Mouse (Mus musculus) midbrain, embryonic 14.5 days (tissue): ENCODE data around the gene Nab1. TPM values are rescaled to one million over a fixed set of nuclear protein-coding genes. Genes with fewer than 3 reads are reported as not detected.
"Not testable (repeated sequence)": the region's sequence is repeated elsewhere in the genome, so short reads cannot be mapped to it uniquely, and the experiment has no call there.

ENCODE experiments used
- ATAC-seq: fragments of 200-750 bp; cut with Nextera tagmentation; 2 replicates; pipeline ENCODE4 v1.8.0; 2017; ENCODE audit warnings: moderate number of reproducible peaks, moderate library complexity; ENCODE audit not compliant: low FRiP score, low TSS enrichment
- DNase-seq: peaks from one replicate; pipeline ENCODE4 v3.0.0-alpha.2; 2015
- H3K27ac ChIP-seq: fragments of 300-500 bp; sonication (generic); replicated peaks from 2 replicates; pipeline ENCODE4 v1.5.1; 2014; ENCODE audit warnings: mild to moderate bottlenecking, low read depth, low read length, moderate library complexity
- H3K27me3 ChIP-seq: fragments of 300-500 bp; sonication (generic); 2 replicates; pipeline ENCODE4 v1.6.1; 2014; ENCODE audit warnings: low read length, control low read depth, mixed read lengths; ENCODE audit not compliant: control insufficient read depth, insufficient read depth
- H3K36me3 ChIP-seq: fragments of 300-500 bp; sonication (generic); 2 replicates; pipeline ENCODE4 v1.6.1; 2014; ENCODE audit warnings: low read length, control low read depth; ENCODE audit not compliant: control insufficient read depth, insufficient read depth
- H3K4me1 ChIP-seq: fragments of 300-500 bp; sonication (generic); 2 replicates; pipeline ENCODE4 v1.6.1; 2014; ENCODE audit warnings: mild to moderate bottlenecking, antibody characterized with exemption, low read length, control low read depth; ENCODE audit not compliant: control insufficient read depth, insufficient read depth
- H3K4me2 ChIP-seq: fragments of 300-500 bp; sonication (generic); 2 replicates; pipeline ENCODE4 v1.6.1; 2014; ENCODE audit warnings: mild to moderate bottlenecking, low read length, moderate library complexity
- H3K4me3 ChIP-seq: fragments of 300-500 bp; sonication (generic); replicated peaks from 2 replicates; pipeline ENCODE4 v1.5.1; 2014; ENCODE audit warnings: low read depth, low read length
- H3K9ac ChIP-seq: fragments of 300-500 bp; sonication (generic); replicated peaks from 2 replicates; pipeline ENCODE4 v1.6.1; 2014; ENCODE audit warnings: mild to moderate bottlenecking, low read length, moderate library complexity
- H3K9me3 ChIP-seq: fragments of 300-500 bp; sonication (generic); 2 replicates; pipeline ENCODE4 v1.6.1; 2016; ENCODE audit warnings: low read length, control low read depth, mixed read lengths; ENCODE audit not compliant: control insufficient read depth
- WGBS: fragments of 180-500 bp; shearing (Covaris S2); extraction: QIAGEN DNeasy Blood & Tissue Kit; methylation state at CpG from one replicate; pipeline ENCODE4 v1.1.7; 2014; 5-methylcytosine and 5-hydroxymethylcytosine counted together
- polyA plus RNA-seq: library from polyadenylated mRNA; unstranded; fragments of >200 nt; fragmentation: Nextera tagmentation; extraction: Ambion mirVana; gene quantifications from 2 replicates; pipeline ENCODE4 v1.2.1, GENCODE M21; 2014

Gene Nab1
- 5.3 and 6.0 TPM in 2 replicates for polyA plus RNA-seq

DNA sequence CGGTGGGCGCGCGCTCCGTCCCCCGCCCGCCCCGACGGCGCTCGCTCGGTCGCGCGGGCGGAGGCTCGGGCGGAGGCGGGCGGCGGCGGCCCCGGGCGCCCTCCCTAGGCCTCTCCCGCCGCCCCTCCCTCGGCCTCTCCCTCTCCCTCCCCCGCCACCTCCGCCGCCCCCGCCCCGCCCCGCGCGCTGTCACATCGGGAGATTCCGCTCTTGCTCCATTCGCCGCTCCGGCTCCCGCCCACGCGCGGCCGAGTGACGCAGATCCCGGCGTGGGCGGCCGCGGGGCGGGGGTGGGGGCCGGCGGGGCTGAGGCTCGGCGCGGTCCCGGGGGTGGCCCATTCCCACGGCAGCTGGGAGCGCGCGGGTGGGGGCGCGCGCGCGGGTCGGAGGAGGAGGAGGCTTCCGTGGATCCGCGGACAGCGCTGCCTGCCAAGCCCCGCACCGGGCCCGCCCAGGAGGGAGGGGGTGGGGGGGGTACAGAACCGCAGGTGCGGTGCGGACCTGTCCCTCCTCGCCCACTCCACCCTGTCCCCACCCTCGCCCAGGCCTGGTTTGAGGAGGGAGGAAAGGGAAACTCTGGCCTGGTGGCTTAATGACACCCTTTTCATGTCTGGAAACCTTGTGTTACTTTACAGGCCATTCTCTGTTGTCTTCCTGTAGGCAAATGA, at the start of gene Nab1:
Gene Nab1, minus strand, starts transcription at position 366 of the 668 bp plus-strand sequence.
- no peaks in the 10 kb centered on the region for H3K9me3 ChIP-seq
- H3K36me3 ChIP-seq = no peaks in the 10 kb centered on the region
- peak within 1 kb of the TSS; percentile 80 for H3K9ac ChIP-seq
- no peaks in the 10 kb centered on the region for H3K27me3 ChIP-seq
- WGBS = 2% methylated on average over 49 of the region's 80 CpGs
- DNase-seq (peak; percentile 82), ATAC-seq (peak; percentile 89)
- peak within 1 kb of the TSS; percentile 92 for H3K4me2 ChIP-seq
- peak within 1 kb of the TSS; percentile 64 for H3K27ac ChIP-seq
- peak within 1 kb of the TSS; percentile 74 for H3K4me3 ChIP-seq
- H3K4me1 ChIP-seq = 0 out of 2 replicates have a peak, but pooled peaks cover 3% of the 10 kb centered on the region

DNA sequence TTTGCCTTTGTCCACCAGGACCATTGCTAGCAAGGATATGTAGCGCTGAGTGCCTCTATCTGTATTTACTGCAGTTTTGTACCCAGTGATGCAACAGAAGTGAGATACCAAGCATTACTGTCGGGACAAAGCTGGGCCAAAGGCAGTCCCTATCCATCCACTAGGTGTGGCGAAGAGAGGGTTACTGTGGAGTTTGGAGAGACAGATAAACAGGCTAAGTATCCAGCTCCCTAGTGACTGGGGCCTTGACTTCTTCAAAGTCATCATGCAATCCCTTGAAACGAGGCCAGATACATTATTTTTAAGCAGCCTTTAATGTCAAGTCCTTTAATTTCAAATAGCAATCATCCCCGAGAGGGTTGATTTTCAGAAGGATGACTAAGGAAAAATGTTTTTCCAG, 47.0 kb upstream of the Nab1 start:
- Histone ChIP-seq H3K27ac (no peak overlapping the region), H3K9ac (no peak overlapping the region), H3K9me3 (peaks cover 8% of the 10 kb centered on the region; the same call in 1 of the 2 replicates), H3K4me2 (no peak overlapping the region), H3K27me3 (no peaks in the 10 kb centered on the region), H3K4me3 (no peak overlapping the region), H3K4me1 (no peaks in the 10 kb centered on the region), H3K36me3 (no peaks in the 10 kb centered on the region)
- ATAC-seq (no peak), DNase-seq (no peak)
- 90% methylated on average over 5 of the region's 5 CpGs for WGBS

DNA sequence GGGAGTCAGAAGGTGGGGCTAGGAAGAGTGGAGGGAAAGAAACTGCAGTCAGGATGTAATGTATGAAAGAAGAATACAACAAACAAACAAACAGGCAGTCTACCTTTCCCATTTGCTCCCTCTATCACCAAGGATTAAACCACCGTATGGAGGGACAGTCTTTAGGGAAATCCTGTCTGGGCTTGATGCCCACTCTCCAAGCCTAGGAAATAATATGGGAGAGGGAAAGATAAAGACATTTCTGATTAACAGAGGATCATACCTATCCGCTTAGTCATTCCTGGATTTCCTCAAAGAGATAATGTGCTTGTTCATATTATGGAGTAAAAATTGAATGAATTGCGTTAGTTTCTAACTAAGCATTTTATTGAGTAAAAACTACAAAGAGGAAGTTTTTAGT, 46.3 kb upstream of the Nab1 start:
- Histone ChIP-seq H3K9ac (no peak overlapping the region), H3K4me1 (no peaks in the 10 kb centered on the region), H3K4me3 (no peak overlapping the region), H3K27me3 (no peaks in the 10 kb centered on the region), H3K36me3 (no peaks in the 10 kb centered on the region), H3K27ac (no peak overlapping the region), H3K4me2 (no peak overlapping the region), H3K9me3 (peaks cover 8% of the 10 kb centered on the region; the same call in 1 of the 2 replicates)
- 88% methylated on average over 3 of the region's 3 CpGs for WGBS
- DNase-seq = no peak
- no peak for ATAC-seq

DNA sequence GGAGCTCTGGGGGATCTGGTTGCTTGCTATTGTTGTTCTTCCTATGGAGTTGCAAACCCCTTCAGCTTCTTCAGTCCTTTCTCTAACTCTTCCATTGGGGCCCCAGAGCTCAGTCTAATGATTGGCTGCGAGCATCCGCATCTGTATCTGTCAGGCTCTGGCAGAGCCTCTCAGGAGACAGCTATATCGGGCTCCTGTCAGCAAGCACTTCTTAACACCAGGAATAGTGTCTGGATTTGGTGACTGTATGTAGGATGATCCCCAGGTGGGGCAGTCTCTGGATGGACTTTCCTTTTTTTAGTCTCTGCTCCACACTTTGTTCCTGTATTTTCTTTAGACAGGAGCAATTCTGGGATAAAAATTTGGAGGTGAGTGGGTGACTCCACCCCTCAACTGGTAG, 39.6 kb upstream of the Nab1 start:
- H3K9ac ChIP-seq, H3K4me2 ChIP-seq, H3K9me3 ChIP-seq, H3K36me3 ChIP-seq, H3K4me1 ChIP-seq, H3K27ac ChIP-seq, H3K4me3 ChIP-seq, H3K27me3 ChIP-seq, ATAC-seq, DNase-seq: not testable (repeated sequence)
- 75% methylated on average over 3 of the region's 3 CpGs for WGBS

DNA sequence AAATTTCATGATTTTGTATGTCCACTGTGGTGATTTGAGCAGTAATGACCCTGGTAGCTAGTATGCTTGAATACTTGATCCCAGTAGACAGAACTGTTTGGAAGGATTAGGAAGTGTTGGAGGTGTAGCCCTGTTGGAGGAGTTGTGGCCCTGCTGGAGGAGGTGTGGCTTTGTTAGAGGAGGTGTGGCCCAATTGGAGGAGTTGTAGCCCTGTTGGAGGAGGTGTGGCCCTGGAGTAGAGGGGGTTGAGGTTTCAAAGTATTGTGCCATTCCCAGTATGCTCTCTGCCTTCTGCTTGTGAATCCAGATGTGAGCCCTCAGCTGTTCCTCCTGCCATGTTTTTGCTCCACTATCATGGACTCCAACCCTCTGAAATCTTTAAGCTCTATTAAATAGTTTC, 29.5 kb upstream of the Nab1 start:
- Histone ChIP-seq H3K4me1 (no peaks in the 10 kb centered on the region), H3K9me3 (no peaks in the 10 kb centered on the region), H3K36me3 (no peaks in the 10 kb centered on the region), H3K27ac (no peak overlapping the region), H3K4me3 (no peak overlapping the region), H3K4me2 (no peak overlapping the region), H3K27me3 (no peaks in the 10 kb centered on the region), H3K9ac (no peak overlapping the region)
- DNase-seq (no peak), ATAC-seq (no peak)

DNA sequence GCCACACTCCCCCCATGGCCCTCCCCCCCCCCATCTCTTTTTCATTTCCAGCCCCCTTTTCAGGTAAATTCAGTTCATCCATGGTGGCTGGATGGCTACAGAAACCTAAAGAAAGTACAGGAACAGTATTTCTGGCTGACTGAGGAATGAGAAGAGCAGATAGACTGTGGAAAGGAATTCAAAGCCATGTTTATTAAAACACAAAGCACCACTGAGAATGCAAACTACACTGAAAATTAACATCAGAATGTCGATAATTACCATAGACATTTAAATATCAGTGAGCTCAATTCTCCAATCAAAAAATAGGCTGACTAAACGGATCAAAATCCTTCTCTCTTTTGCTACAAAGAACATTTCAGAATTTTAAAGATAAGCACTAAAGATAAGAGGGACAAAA, 27.2 kb upstream of the Nab1 start:
- ATAC-seq (no peak), DNase-seq (no peak)
- H3K9me3 ChIP-seq = no peaks in the 10 kb centered on the region
- H3K4me1 ChIP-seq = no peaks in the 10 kb centered on the region
- 38% methylated on average over 2 of the region's 2 CpGs for WGBS
- H3K4me2 ChIP-seq = no peak overlapping the region
- no peaks in the 10 kb centered on the region for H3K36me3 ChIP-seq
- H3K9ac ChIP-seq = no peak overlapping the region
- H3K27me3 ChIP-seq = no peaks in the 10 kb centered on the region
- no peak overlapping the region for H3K27ac ChIP-seq
- no peak overlapping the region for H3K4me3 ChIP-seq

DNA sequence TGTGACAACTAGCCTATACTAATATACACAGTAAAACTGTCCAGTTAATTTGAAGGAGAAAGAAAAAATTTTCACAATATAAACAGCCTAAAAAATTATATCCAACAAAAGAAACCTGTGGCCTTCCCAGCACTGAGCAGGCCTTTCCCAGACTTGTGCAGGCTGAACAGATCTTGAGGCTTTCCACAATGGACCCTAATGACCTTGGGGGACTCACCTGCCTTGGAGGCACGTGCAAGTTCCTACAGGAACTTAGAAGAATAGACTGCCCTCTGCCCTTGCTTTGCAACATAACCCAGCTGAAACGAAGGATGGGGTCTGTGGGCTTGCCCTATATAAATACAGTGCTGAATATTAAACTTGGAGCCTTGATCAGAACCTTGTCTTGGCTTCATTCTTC, 26.8 kb upstream of the Nab1 start:
- no peak overlapping the region for H3K4me3 ChIP-seq
- 59% methylated on average over 2 of the region's 2 CpGs for WGBS

DNA sequence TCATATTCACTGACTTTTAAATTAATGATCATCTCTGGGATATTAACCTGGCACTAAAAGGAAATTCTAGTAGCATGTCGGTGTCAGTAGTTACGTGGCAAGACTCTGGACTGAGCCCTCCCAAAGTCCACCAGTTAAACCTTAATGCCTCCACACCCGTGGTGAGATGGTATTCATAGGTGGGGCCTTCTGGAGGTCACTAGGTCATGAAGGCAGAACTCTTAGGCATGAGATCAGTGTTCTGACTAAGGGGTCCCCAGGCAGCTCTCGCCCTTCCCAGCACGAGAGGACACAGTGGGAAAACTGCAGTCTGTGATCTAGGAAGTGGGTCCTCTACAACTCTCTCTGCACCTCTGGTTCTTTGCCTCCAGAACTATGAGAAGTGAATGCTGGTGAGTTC, 24.2 kb upstream of the Nab1 start:
- H3K4me2 ChIP-seq = no peak overlapping the region
- no peak for ATAC-seq
- 70% methylated on average over 5 of the region's 5 CpGs for WGBS
- DNase-seq = no peak
- H3K27ac ChIP-seq = no peak overlapping the region
- no peaks in the 10 kb centered on the region for H3K9me3 ChIP-seq
- H3K36me3 ChIP-seq = no peaks in the 10 kb centered on the region
- no peaks in the 10 kb centered on the region for H3K27me3 ChIP-seq
- no peak overlapping the region for H3K4me3 ChIP-seq
- H3K9ac ChIP-seq = no peak overlapping the region
- no peaks in the 10 kb centered on the region for H3K4me1 ChIP-seq

More for the DNA sequence above, 26.8 kb upstream of the Nab1 start:
- H3K4me1 ChIP-seq = no peaks in the 10 kb centered on the region
- H3K4me2 ChIP-seq = no peak overlapping the region
- H3K9me3 ChIP-seq = no peaks in the 10 kb centered on the region
- no peaks in the 10 kb centered on the region for H3K36me3 ChIP-seq
- no peak for DNase-seq
- H3K27me3 ChIP-seq = no peaks in the 10 kb centered on the region
- ATAC-seq = no peak
- no peak overlapping the region for H3K27ac ChIP-seq
- no peak overlapping the region for H3K9ac ChIP-seq

DNA sequence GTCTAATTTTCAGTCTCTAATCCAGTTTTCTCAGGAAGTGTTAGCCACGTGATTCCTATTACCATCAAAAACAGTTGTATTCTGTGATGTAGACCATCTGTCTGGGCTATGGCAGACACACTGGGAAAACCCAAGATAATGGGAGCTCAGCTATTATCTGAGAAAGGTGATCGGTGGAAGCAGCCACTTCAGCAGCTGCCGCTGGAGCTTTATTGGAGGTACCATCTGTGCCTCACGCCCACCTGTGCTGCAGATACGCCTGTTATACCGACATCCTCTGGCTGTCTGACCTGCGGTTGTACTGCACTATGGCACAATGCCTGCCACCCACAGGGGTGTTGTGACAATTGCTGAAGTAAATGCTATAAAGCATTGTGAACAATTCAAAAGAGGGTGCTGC, 23.7 kb upstream of the Nab1 start:
- DNase-seq (peak; percentile 24), ATAC-seq (0 out of 2 replicates have a peak, but pooled peaks have one; percentile 22)
- H3K36me3 ChIP-seq = no peaks in the 10 kb centered on the region
- H3K27me3 ChIP-seq = no peaks in the 10 kb centered on the region
- H3K4me3 ChIP-seq = no peak overlapping the region
- no peak overlapping the region for H3K4me2 ChIP-seq
- no peaks in the 10 kb centered on the region for H3K4me1 ChIP-seq
- H3K9me3 ChIP-seq = no peaks in the 10 kb centered on the region
- H3K27ac ChIP-seq = no peak overlapping the region
- WGBS = 53% methylated on average over 7 of the region's 7 CpGs
- H3K9ac ChIP-seq = no peak overlapping the region
